Mouse (Mus musculus) kidney, postnatal 0 days (tissue): ENCODE results near the gene Szt2. TPM values are rescaled to one million over a fixed set of nuclear protein-coding genes. Genes with fewer than 3 reads are reported as not detected.

Experiments used
- ATAC-seq: fragments of 200-750 bp; cut with Nextera tagmentation; replicated peaks from 2 replicates; pipeline ENCODE4 v1.8.0; 2017; ENCODE audit warnings: low read depth, moderate number of reproducible peaks, moderate TSS enrichment, moderate library complexity; ENCODE audit not compliant: low FRiP score
- DNase-seq: peaks from one replicate; pipeline ENCODE4 v3.0.0-alpha.2; 2016; ENCODE audit warnings: low spot score
- H3K27ac ChIP-seq: fragments of 300-500 bp; sonication (generic); 2 replicates; pipeline ENCODE4 v1.5.1; 2014; ENCODE audit warnings: mild to moderate bottlenecking
- H3K27me3 ChIP-seq: fragments of 300-500 bp; sonication (generic); 2 replicates; pipeline ENCODE4 v1.6.1; 2014; ENCODE audit warnings: low read length, mixed read lengths; ENCODE audit not compliant: insufficient read depth
- H3K36me3 ChIP-seq: fragments of 300-500 bp; sonication (generic); 2 replicates; pipeline ENCODE4 v1.6.1; 2014; ENCODE audit warnings: low read length, mixed read lengths; ENCODE audit not compliant: insufficient read depth
- H3K4me1 ChIP-seq: fragments of 300-500 bp; sonication (generic); replicated peaks from 2 replicates; pipeline ENCODE4 v1.6.1; 2014; ENCODE audit warnings: antibody characterized with exemption, low read length, mixed read lengths; ENCODE audit not compliant: insufficient read depth
- H3K4me2 ChIP-seq: fragments of 300-500 bp; sonication (generic); 2 replicates; pipeline ENCODE4 v1.6.1; 2014; ENCODE audit warnings: mild to moderate bottlenecking, low read length, moderate library complexity, mixed read lengths
- H3K4me3 ChIP-seq: fragments of 300-500 bp; sonication (generic); replicated peaks from 2 replicates; pipeline ENCODE4 v1.5.1; 2014; ENCODE audit warnings: low read depth, low read length
- H3K9ac ChIP-seq: fragments of 300-500 bp; sonication (generic); 2 replicates; pipeline ENCODE4 v1.6.1; 2014; ENCODE audit warnings: low read depth, low read length
- H3K9me3 ChIP-seq: fragments of 300-500 bp; sonication (generic); replicated peaks from 2 replicates; pipeline ENCODE4 v1.6.1; 2016; ENCODE audit warnings: low read length, inconsistent platforms, mixed read lengths
- CTCF ChIP-seq: IDR thresholded peaks from 2 replicates; pipeline ENCODE4 v1.5.1; 2016; ENCODE audit warnings: antibody characterized with exemption, low read depth, mild to moderate bottlenecking, moderate library complexity
- WGBS: fragments of 180-500 bp; shearing (Covaris S2); extraction: QIAGEN DNeasy Blood & Tissue Kit; methylation state at CpG from one replicate; pipeline ENCODE4 v1.1.7; 2014; 5-methylcytosine and 5-hydroxymethylcytosine counted together
- polyA plus RNA-seq: library from polyadenylated mRNA; unstranded; fragments of >200 nt; fragmentation: Nextera tagmentation; extraction: Ambion mirVana; gene quantifications from 2 replicates; pipeline ENCODE4 v1.2.1, GENCODE M21; 2015

The Szt2 gene
- polyA plus RNA-seq, 1 experiment from 2014 or later: 3.3 TPM

DNA sequence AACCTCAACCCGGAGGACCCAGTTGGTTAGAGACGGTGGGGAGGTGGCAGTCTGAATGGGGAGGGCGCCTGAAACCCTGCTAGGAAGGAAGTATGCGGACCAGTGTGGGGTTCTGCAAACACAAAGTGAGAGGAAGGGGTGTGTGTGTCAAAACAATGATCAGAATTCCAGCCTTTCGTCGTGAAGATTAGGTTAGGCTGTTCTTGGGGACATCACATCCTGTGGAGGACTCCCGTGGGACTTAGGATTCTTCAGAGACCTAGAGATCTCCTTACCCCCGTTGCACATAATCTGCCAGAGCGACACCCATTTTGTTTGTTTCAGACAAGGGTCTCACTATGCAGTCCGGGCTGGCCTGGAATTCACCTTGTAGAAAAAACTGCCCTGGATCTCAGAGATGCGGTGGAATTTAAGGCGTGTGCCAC lies 28.8 kb upstream of the Szt2 start:
- H3K4me3 ChIP-seq: peak overlapping the region; percentile 53
- no peaks in the 10 kb centered on the region for H3K9me3 ChIP-seq
- H3K27ac ChIP-seq: peak overlapping the region; percentile 91
- no peak for TF ChIP-seq CTCF
- ATAC-seq (no peak), DNase-seq (peak; percentile 70)
- 0 out of 2 replicates have a peak, but pooled peaks cover 5% of the 10 kb centered on the region for H3K36me3 ChIP-seq
- H3K4me1 ChIP-seq: peaks cover 6% of the 10 kb centered on the region
- WGBS: 7% methylated on average over 12 of the region's 12 CpGs
- H3K4me2 ChIP-seq: peak overlapping the region; percentile 95
- no peaks in the 10 kb centered on the region for H3K27me3 ChIP-seq
- peak overlapping the region; percentile 69 for H3K9ac ChIP-seq

- peak; percentile 99 for DNase-seq
- peak within 1 kb of the TSS; percentile 71 for H3K9ac ChIP-seq
These were observed 27.9 kb upstream of the Szt2 start, which contains the start of gene Cdc20 for GRCm38 (mm10) chr4:118436820-118437603. TSS of gene Cdc20 (minus strand) at chr4:118437352.

DNA sequence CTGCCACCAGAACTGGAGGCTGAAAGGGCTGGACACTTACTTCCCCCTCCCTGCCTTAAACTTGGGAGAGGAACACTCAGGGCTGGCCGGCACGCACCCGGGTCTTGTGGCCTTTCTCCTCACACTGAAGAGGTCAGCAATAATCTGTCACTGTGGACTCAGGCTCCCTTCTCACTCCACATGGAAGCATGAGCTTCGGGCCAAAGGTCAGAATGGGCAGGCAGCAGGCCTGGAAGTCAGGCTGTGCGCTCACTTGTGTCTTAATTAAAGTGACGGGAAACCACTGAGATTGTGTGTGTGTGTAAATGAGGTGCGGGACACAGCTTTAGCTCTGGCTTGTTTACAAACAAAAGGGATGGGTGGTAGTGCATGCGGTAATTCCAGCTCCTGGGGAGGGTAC lies 23.3 kb upstream of the Szt2 start:
- H3K4me3 ChIP-seq: no peak overlapping the region
- DNase-seq (no peak), ATAC-seq (no peak)
- TF ChIP-seq CTCF: no peak
- H3K9me3 ChIP-seq: no peaks in the 10 kb centered on the region
- 62% methylated on average over 8 of the region's 8 CpGs for WGBS
- H3K9ac ChIP-seq: no peak overlapping the region
- peaks cover 28% of the 10 kb centered on the region for H3K36me3 ChIP-seq
- H3K27ac ChIP-seq: peak overlapping the region; percentile 36; the same call in 1 of the 2 replicates
- H3K4me1 ChIP-seq: peaks cover 25% of the 10 kb centered on the region
- H3K4me2 ChIP-seq: no peak overlapping the region
- no peaks in the 10 kb centered on the region for H3K27me3 ChIP-seq

More at GRCm38 (mm10) chr4:118436820-118437603, 27.9 kb upstream of the Szt2 start, which contains the start of gene Cdc20:
- under 1% methylated on average over 67 of the region's 67 CpGs for WGBS
- peaks cover 13% of the 10 kb centered on the region; the same call in 1 of the 2 replicates for H3K36me3 ChIP-seq
- peak within 1 kb of the TSS; percentile 95 for H3K4me2 ChIP-seq
- no peaks in the 10 kb centered on the region for H3K27me3 ChIP-seq
- peak; percentile 95 for ATAC-seq
- H3K4me1 ChIP-seq: peaks cover 6% of the 10 kb centered on the region
- H3K9me3 ChIP-seq: no peaks in the 10 kb centered on the region
- peak within 1 kb of the TSS; percentile 53 for H3K4me3 ChIP-seq
- TF ChIP-seq CTCF: no peak
- H3K27ac ChIP-seq: peak within 1 kb of the TSS; percentile 91

GRCm38 (mm10) chr4:118429215-118429895 lies 20.3 kb upstream of the Szt2 start:
- Histone ChIP-seq H3K4me2 (peak overlapping the region; percentile 60), H3K27me3 (no peaks in the 10 kb centered on the region), H3K4me3 (peak overlapping the region; percentile 56; the same call in 1 of the 2 replicates), H3K9me3 (no peaks in the 10 kb centered on the region), H3K4me1 (peaks cover 24% of the 10 kb centered on the region), H3K36me3 (peaks cover 28% of the 10 kb centered on the region), H3K27ac (peak overlapping the region; percentile 76), H3K9ac (peak overlapping the region; percentile 74; the same call in 1 of the 2 replicates)
- no peak for TF ChIP-seq CTCF
- ATAC-seq (no peak), DNase-seq (no peak)
- 42% methylated on average over 7 of the region's 7 CpGs for WGBS

- 32% methylated on average over 15 of the region's 15 CpGs for WGBS
- TF ChIP-seq CTCF: no peak
- Histone ChIP-seq H3K36me3 (peaks cover 28% of the 10 kb centered on the region), H3K9ac (peak overlapping the region; percentile 74), H3K4me1 (peaks cover 24% of the 10 kb centered on the region), H3K27ac (peak overlapping the region; percentile 76), H3K27me3 (no peaks in the 10 kb centered on the region), H3K4me3 (peak overlapping the region; percentile 56), H3K9me3 (no peaks in the 10 kb centered on the region), H3K4me2 (peak overlapping the region; percentile 60)
- DNase-seq (peak; percentile 33), ATAC-seq (0 out of 2 replicates have a peak, but pooled peaks have one; percentile 1)
These were observed 19.6 kb upstream of the Szt2 start for GRCm38 (mm10) chr4:118428531-118429214.
